Mouse (Mus musculus) lung, postnatal 0 days (tissue): ENCODE results near the gene Nup54. TPM values are rescaled to one million over a fixed set of nuclear protein-coding genes. Genes with fewer than 3 reads are reported as not detected.
A peak's percentile ranks its signal among the peaks of the same experiment; 100 is the strongest.

Experiments
- ATAC-seq: fragments of 200-750 bp; cut with Nextera tagmentation; 2 replicates; pipeline ENCODE4 v1.8.0; 2017; ENCODE audit warnings: moderate library complexity
- DNase-seq: peaks from one replicate; pipeline ENCODE4 v3.0.0-alpha.2; 2016; ENCODE audit warnings: low spot score
- H3K27ac ChIP-seq: fragments of 300-500 bp; sonication (generic); 2 replicates; pipeline ENCODE4 v1.5.1; 2014; ENCODE audit warnings: antibody characterized with exemption, mild to moderate bottlenecking, low read length, mixed read lengths
- H3K27me3 ChIP-seq: fragments of 300-500 bp; sonication (generic); replicated peaks from 2 replicates; pipeline ENCODE4 v1.6.1; 2014; ENCODE audit warnings: low read length, mixed read lengths; ENCODE audit not compliant: insufficient read depth
- H3K36me3 ChIP-seq: fragments of 300-500 bp; sonication (generic); 2 replicates; pipeline ENCODE4 v1.6.1; 2014; ENCODE audit warnings: low read length, mixed read lengths; ENCODE audit not compliant: insufficient read depth
- H3K4me1 ChIP-seq: fragments of 300-500 bp; sonication (generic); 2 replicates; pipeline ENCODE4 v1.6.1; 2014; ENCODE audit warnings: antibody characterized with exemption, low read depth, low read length, mixed read lengths; ENCODE audit not compliant: insufficient read depth
- H3K4me2 ChIP-seq: fragments of 300-500 bp; sonication (generic); replicated peaks from 2 replicates; pipeline ENCODE4 v1.6.1; 2014; ENCODE audit warnings: low read depth, mild to moderate bottlenecking, low read length, moderate library complexity, mixed read lengths
- H3K4me3 ChIP-seq: fragments of 300-500 bp; sonication (generic); 2 replicates; pipeline ENCODE4 v1.5.1; 2014; ENCODE audit warnings: low read depth, low read length
- H3K9ac ChIP-seq: fragments of 300-500 bp; sonication (generic); replicated peaks from 2 replicates; pipeline ENCODE4 v1.6.1; 2014; ENCODE audit warnings: low read depth, mild to moderate bottlenecking
- H3K9me3 ChIP-seq: fragments of 300-500 bp; sonication (generic); 2 replicates; pipeline ENCODE4 v1.6.1; 2016; ENCODE audit warnings: low read length, mixed read lengths
- CTCF ChIP-seq: IDR thresholded peaks from 2 replicates; pipeline ENCODE4 v1.5.1; 2016; ENCODE audit warnings: antibody characterized with exemption, mild to moderate bottlenecking
- EP300 ChIP-seq: IDR thresholded peaks from 2 replicates; pipeline ENCODE4 v1.6.1; 2016; ENCODE audit warnings: antibody characterized with exemption, mild to moderate bottlenecking, control low read depth
- WGBS: fragments of 180-500 bp; shearing (Covaris S2); extraction: QIAGEN DNeasy Blood & Tissue Kit; methylation state at CpG from one replicate; pipeline ENCODE4 v1.1.7; 2014; 5-methylcytosine and 5-hydroxymethylcytosine counted together
- microRNA-seq: library from miRNA; unstranded; fragments of <30 nt; microRNA quantifications from one replicate; pipeline ENCODE4, GENCODE M21; 2016
- polyA plus RNA-seq: library from polyadenylated mRNA; unstranded; fragments of >200 nt; fragmentation: Nextera tagmentation; extraction: Ambion mirVana; gene quantifications from 2 replicates; pipeline ENCODE4 v1.2.1, GENCODE M21; 2015

Gene Nup54
- polyA plus RNA-seq, 1 experiment from 2014 or later = 19.7 TPM

GRCm38 (mm10) chr5:92369151-92369994 is 65.6 kb downstream of the Nup54 start:
- ATAC-seq (peak; percentile 94), DNase-seq (peak; percentile 67)
- no peaks in the 10 kb centered on the region for H3K4me1 ChIP-seq
- no peaks in the 10 kb centered on the region for H3K9me3 ChIP-seq
- H3K4me3 ChIP-seq = no peak overlapping the region
- no peaks in the 10 kb centered on the region for H3K36me3 ChIP-seq
- 53% methylated on average over 13 of the region's 13 CpGs for WGBS
- no peak overlapping the region for H3K27ac ChIP-seq
- H3K27me3 ChIP-seq = no peaks in the 10 kb centered on the region
- no peak overlapping the region for H3K9ac ChIP-seq
- TF ChIP-seq EP300 (no peak), CTCF (peak; percentile 41)
- no peak overlapping the region for H3K4me2 ChIP-seq

- WGBS = 47% methylated on average over 10 of the region's 10 CpGs
- peak; percentile 40 for ATAC-seq
- H3K4me3 ChIP-seq = no peak overlapping the region
Measured at GRCm38 (mm10) chr5:92368392-92368791, 66.6 kb downstream of the Nup54 start.

GRCm38 (mm10) chr5:92366565-92366964 is 68.5 kb downstream of the Nup54 start:
- Histone ChIP-seq H3K27ac (no peak overlapping the region), H3K9me3 (no peaks in the 10 kb centered on the region), H3K36me3 (no peaks in the 10 kb centered on the region), H3K4me2 (no peak overlapping the region), H3K4me3 (no peak overlapping the region), H3K27me3 (no peaks in the 10 kb centered on the region), H3K9ac (no peak overlapping the region), H3K4me1 (no peaks in the 10 kb centered on the region)
- ATAC-seq = no peak
- 45% methylated on average over 6 of the region's 6 CpGs for WGBS
- no peak for DNase-seq
- TF ChIP-seq EP300 = no peak
- TF ChIP-seq CTCF = no peak

More at GRCm38 (mm10) chr5:92368392-92368791, 66.6 kb downstream of the Nup54 start:
- Histone ChIP-seq H3K4me1 (no peaks in the 10 kb centered on the region), H3K27me3 (no peaks in the 10 kb centered on the region), H3K9me3 (no peaks in the 10 kb centered on the region), H3K36me3 (no peaks in the 10 kb centered on the region), H3K9ac (no peak overlapping the region), H3K4me2 (no peak overlapping the region), H3K27ac (no peak overlapping the region)
- DNase-seq = peak; percentile 69
- TF ChIP-seq CTCF (no peak), EP300 (no peak)

Small RNA genes lying within 50 kb of the gene (microRNA-seq; reads per million reads assigned to microRNA genes)
- gene Mir6415 = not detected

Other genes with a start within 250 kb of the Nup54 start
- gene U90926, start 219.8 kb downstream of the Nup54 start, polyA plus RNA-seq = not detected in 2 replicates
- 0.14 and 0.69 TPM in 2 replicates for gene Ppef2, start 178.9 kb downstream of the Nup54 start, polyA plus RNA-seq
- 27.2 and 27.8 TPM in 2 replicates for gene Naaa, start 157.0 kb downstream of the Nup54 start, polyA plus RNA-seq
- gene Sdad1, start 124.7 kb downstream of the Nup54 start, polyA plus RNA-seq = 14.8 and 15.0 TPM in 2 replicates
- gene Cxcl9, start 107.1 kb downstream of the Nup54 start, polyA plus RNA-seq = not detected in 2 replicates
- gene Art3, start 103.4 kb downstream of the Nup54 start, polyA plus RNA-seq = 37.0 and 46.5 TPM in 2 replicates
- gene Cxcl10, start 86.3 kb downstream of the Nup54 start, polyA plus RNA-seq = 0.49 and 3.1 TPM in 2 replicates
- 46.6 and 52.4 TPM in 2 replicates for gene Scarb2, start 71.6 kb upstream of the Nup54 start, polyA plus RNA-seq
- gene Fam47e, start 119.8 kb upstream of the Nup54 start, polyA plus RNA-seq = 11.4 and 15.4 TPM in 2 replicates
- 121 and 127 TPM in 2 replicates for gene Stbd1, start 167.8 kb upstream of the Nup54 start, polyA plus RNA-seq
- 1.1 and 1.6 TPM in 2 replicates for gene Ccdc158, start 240.1 kb upstream of the Nup54 start, polyA plus RNA-seq
- 8.8 and 10.6 TPM in 2 replicates for gene Shroom3, start 248.2 kb upstream of the Nup54 start, polyA plus RNA-seq